Mouse (Mus musculus): Measurements from ENCODE around the gene Slc30a3.
"Not testable (repeated sequence)": the region's sequence is repeated elsewhere in the genome, so short reads cannot be mapped to it uniquely, and the experiment has no call there.

Slc30a3 gene

DNA sequence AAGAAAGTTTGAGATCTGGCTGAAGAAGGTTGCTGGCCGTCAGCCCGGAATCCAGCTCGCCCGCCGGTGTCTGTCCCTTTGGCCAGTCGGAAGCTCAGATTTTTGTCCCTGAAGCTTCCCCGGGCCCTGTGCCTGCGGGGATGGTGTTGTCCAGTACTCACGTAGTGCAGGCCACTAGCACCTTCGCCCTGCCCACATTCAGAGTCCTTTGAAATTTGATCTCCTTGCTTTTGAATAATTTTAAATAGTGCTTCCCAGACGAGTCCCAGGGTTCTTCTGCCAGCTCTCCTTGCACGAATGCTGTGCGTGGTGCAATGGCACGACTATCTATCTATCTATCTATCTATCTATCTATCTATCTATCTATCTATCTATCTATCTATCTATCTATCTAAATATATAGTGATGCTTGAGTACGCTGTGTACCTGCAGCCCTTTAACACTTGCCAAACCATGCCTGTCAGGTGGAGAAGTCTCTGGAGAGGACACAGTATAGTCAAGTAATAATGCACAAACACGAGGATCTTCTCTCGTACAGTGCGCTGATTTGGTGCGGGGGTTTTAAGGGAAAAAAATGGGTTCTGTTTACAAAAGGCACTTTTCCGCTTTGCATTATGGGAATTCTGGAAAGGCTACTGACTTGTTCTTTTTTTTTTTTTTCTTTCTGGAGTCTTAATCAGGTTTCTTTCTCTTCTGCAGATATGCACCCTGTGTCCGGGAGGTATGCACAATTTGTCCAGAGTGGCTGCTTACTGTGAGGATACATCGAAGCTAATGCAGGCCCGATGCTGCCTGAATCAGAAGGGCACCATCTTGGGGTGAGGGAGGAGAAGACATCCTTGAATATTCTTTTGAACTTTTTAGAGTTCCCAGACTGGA, 59.0 kb downstream of the Slc30a3 start, which contains the start of gene Slc5a6:
TSS of gene Slc5a6 (minus strand) at position 162 of the 879 bp plus-strand sequence.
- DNase-seq: peak; percentile 40 to 57

DNA sequence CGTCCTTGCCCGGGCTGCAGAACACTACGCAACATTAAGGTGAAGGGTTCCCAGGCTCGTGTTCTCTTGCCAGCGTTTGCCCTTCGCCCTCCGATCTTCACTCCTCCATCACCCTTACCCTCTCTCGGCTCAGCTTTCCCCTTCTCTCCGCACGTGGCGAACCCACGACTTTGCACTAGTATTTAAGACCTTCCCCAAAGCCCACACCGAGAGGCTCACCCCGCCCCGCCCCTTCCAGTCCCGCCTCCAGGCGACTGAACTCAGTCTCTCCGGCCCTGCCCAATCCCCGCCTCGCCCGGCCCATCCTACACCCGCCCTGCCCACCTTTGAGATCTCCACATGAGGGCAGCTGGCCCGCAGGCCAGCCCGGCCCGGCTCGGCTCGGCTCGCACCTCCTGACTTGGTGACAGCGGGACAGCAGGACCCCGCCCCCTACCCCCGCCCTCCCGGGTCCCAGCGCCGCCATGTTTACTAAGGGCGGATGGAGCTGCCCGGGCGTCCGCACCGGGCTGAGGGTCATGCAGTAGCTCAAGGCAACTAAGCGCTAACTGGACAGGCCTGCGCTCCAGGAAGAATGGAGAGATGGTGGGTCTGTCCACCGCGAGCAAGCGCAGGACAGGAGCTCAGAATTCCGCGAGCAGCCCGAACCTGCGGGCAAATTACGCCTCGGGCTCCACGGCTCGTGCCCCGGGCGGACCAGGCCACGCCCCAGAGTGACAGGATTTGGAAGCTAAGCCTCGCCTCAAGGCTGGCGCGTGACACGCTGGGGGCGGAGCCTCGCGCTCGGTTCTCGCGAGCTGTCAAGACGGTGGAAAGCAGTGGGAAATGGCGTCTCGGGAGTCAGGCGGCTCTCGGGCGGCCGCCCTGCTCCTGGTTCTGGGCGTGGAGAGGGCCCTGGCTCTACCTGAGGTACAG, 59.9 kb downstream of the Slc30a3 start, which contains the start of gene Atraid:
TSS of gene Atraid (plus strand) at position 465 of the 915 bp plus-strand sequence.
- peak; percentile 99 to 100 for DNase-seq

DNA sequence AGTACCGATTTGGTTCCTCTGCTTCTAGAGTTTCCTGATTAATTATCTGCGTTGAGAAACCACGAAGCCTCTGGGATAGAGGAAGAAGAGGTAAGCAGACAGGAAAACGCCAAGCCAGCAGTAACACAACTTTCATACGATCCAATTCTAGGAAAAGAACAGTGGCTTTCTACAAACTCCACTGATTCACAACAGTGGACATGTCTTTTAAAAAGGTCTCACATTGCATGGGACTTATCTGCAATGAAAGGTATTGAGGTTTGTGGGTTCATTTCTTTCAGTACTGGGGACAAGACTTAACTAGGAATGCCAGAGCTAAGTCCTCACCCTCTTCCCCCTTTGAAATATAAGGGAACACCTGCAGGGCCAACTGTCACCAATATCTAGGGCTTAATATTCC, 61.0 kb downstream of the Slc30a3 start:
- no peak for DNase-seq

DNA sequence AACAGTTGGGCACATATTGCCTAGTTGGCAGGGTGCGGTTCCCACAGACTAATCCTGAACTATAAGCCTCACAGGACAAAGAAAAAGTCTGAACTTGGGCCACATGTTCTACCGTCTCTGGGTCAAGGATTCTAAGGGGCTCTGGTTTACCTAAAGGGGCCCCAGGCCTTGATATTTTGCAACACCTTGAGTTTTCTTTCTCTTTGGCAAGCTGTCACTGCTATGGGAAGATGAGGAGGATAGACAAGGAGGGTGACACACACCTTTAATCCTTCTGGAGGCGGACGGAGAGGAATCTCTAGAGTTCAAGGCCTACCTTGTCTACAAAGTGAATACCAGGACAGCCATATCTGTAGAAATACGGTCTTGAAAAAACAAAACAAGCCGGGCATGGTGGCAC, 61.6 kb downstream of the Slc30a3 start:
- no peak for DNase-seq

DNA sequence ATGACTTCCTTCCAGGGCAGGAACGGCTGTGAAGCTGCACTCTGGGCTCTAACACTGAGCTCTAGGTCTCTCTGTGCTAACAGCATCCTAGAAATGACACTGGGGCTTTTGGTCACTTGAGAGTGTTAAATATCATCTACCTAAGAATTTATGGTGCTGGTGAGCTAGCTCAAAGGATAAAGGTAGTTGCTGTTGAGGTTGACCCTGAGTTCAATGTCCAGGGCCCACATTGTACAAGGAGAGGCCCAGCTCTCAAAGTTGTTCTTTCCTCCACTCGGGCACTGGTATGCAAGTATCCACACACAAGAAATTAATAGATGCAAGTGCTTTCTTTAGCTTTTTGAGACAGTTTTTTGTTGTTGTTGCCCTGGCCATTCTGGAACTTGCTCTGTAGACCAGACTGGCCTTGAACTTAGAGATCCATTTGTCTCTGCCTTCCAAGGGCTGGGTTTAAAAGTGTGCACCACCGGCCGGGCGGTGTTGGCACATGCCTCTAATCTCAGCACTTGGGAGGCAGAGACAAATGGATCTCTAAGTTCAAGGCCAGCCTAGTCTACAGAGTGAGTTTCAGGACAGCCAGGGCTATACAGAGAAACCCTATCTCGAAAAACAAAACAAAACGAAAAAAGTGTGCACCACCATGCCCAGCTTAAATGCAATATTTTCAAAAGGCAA, 69.7 kb downstream of the Slc30a3 start:
- DNase-seq: no peak

DNA sequence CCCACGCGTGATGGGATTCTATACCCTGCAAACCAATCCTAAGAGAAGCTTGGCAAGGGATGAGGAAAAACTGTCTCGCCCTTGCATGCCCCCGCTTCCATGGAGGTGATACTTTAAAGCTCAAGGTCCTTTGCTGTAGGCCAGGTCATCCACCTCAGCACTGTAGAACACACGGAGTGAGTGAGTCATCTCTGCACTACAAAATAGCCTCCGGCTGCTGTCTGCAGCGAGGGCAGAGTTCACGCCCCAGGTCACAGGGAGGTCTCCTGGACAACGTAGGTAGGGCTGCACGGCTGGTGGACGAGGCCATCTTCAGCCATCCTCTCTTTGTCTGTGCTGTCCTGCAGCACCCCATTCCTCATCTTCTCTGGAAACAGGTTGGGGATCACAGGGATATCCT, 71.5 kb downstream of the Slc30a3 start:
- not testable (repeated sequence) for DNase-seq
